Mouse (Mus musculus) brain, embryonic 18.5 days (tissue): ENCODE results near the gene Tnfaip3.

Experiments
- DNase-seq: peaks from one replicate; pipeline ENCODE4 v3.0.0-alpha.2; 2012; ENCODE audit warnings: low read depth, low spot score

Tnfaip3 gene

DNA sequence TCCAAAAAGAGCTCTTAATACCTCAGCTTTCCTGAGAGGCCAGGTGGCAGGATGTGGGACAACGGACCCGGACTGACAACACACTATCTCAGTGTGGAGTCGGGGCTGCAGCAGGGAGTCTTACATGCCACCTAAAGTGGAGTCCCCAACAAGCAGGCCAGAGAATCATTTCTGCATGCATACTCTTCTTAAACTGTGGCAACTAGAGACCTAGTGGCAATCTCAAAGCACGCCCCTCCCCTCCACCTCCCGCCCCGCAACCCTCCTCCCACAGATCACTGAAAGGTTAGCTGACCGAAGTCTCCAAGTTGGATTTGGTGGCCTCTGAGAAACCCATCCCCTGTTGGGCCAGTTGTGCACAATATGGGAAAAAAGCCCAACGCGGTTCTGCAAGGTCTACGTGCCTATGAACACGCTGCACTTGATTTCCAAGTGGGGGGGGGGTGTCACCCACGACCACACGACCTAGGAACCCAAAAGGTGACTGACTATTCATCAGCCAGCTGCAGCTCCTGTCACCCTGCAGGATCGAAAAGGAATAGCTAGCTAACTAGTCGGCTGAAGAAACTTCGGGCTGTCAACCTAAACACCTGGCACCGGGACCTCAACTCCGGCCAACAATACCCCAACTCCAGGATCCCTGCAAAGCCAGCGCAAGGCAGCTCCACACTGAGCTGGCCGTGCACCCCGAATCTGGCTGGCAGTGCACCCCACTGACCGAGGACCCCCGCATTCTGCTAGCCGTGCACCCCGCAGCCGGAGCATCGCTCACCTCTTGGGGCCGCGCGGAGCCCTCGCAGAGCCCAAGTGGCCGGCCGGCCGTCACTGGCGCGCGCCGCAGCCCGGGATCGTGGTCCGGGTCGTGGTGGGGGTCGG lies 838 bp downstream of the Tnfaip3 start:
- DNase-seq: no peak

DNA sequence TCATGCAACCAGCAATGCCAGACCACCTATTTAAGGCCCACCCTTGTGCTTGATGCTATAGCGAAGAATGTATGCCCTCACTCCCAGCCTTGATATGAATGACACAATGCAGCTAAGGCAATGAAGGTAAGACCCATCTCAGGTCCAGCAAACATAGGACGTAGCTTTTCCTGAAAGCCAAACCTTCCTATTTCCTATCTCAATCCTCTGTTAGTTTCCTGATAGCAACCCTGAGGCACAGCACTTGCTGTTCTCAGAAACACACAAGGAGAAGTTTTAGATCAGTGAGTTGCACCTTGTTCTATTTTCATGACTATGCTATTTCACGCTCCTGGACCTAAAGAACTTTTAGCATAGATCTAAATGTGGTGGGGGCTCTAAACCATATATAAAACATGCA lies 2.1 kb downstream of the Tnfaip3 start:
- DNase-seq: no peak

DNA sequence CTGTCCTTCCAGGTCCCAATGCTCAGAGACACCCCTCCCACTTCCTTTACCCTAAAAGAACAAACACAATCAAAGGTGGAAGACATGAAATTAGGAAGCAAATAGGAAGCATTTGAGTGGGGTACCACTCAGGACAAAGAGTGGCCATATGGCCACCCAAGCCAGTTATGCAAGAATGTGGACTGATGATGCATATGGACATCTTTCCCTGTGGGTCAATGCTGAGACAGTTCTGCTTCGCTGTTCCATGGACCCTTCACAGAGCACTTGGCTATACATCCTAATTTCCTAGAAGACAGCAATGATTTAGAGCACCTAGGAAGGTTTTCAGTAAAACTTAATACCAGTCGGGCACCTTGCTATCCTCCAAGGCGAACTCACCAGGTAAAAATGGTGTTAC lies 2.8 kb downstream of the Tnfaip3 start:
- DNase-seq: no peak

DNA sequence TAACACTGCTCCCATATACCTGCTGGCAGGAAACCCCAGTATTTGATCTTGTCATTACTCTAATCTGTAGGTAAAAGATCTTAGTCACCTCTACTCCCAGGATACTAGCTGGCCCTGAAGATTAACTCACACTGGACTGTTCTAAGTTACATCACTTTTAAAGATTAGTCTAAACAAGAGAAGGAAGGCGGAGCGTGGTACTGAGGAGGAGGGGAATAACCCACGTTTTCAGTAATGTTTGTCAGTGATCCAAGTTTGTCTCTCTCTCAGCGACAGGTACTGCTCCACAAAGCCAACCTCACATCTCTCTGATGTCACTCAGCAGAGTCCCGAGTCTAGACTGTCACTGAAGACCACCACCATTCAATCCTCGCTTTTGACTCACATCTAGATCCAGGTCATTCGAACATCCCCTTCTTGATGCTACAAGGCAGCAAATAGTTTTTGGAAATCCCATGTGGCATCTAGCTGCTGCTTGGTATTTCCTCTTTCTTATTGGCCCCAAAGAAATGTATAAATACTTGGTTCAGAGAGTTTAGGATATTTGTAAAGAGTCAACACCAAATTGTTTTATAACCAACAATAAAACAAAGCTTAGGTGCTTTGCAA lies 3.5 kb downstream of the Tnfaip3 start:
- DNase-seq: no peak

DNA sequence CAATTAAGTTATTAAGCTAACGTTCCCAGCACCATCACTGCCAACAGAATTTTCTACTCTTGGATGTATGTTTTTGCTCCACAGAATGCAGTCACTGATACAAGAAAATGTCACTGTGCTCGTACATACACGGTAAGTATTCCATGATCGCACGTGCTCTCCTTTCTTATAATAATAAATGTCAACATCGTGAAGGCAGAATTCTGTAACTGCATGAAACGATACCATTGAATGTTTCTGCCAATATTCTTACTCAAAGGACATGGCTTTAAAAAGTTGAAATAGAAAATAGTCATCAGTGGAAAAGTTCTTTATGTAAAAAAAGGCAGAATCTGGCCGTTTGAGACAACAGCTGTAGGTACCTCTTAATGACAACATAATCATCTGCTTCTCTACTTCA lies 5.0 kb downstream of the Tnfaip3 start:
- DNase-seq: no peak

DNA sequence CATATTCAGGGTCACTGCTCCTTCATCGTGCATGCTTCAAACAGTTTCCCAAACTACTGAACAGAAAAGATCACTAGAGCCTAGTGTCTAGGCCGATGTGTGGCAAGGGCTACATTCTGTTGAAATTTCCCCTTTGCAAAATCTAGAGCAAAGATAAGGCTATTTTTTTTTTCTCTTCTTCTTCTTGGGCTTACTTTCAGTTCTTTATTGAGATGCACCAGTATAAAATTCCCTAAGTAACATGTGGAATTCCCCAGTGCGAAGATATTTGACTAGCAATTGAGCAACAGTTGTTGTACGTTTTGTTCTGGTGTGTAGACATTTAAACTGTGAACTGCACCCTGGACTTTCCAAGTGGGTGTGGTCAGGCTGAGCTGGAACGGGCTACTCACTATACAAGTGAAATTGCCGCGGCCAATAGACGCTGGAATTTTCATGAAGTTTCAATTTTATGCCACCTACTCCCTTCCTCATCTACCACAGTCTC lies 6.2 kb downstream of the Tnfaip3 start:
- DNase-seq: no peak

DNA sequence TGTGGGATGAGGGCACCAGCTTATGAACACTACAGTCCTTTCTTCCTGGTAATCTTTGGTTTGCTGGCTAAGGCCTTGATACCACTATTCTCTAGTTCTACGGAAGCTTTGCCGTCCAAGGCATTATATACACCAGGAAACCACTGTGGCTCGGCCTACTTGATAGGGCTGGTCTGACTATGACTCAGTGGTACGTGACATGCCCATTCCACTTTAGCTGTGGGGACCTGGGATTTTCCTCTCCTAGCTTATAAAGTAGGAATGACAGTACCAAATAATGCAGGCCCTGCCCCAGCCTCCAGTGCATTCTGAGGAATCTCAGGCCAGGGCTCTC lies 6.9 kb downstream of the Tnfaip3 start:
- no peak for DNase-seq

DNA sequence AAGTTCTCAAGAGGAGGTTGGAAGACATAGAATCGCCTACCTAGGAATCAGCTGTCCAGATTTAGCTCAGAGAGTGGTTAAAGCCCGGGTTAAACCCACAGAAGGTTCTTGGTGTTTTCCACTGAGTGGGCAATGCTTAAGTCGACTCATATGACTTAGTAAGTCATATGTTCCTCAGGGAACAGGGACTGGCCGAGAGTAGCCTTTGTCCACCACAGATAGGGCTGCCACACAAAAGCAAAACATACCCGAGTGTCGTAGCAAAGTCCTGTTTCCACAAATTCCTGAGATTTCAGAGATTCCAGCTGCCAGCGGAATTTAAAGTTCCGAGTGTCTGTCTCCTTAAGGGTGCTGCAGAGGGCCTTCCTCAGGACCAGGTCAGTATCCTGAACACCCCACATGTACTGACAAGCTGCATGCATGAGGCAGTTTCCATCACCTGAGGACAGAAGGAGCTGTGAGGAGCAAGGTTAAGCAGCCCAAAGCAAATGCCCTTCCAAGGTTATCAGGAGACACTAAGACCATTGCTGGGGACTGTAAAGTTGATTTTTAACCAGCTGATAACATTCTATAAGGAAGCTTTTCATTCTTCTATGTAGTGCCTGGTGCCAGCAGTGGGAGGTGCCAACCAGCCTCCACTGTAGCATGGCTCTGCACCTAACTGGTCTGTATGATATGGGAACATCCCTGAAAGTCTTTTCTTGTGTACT lies 7.4 kb downstream of the Tnfaip3 start:
- DNase-seq: no peak

DNA sequence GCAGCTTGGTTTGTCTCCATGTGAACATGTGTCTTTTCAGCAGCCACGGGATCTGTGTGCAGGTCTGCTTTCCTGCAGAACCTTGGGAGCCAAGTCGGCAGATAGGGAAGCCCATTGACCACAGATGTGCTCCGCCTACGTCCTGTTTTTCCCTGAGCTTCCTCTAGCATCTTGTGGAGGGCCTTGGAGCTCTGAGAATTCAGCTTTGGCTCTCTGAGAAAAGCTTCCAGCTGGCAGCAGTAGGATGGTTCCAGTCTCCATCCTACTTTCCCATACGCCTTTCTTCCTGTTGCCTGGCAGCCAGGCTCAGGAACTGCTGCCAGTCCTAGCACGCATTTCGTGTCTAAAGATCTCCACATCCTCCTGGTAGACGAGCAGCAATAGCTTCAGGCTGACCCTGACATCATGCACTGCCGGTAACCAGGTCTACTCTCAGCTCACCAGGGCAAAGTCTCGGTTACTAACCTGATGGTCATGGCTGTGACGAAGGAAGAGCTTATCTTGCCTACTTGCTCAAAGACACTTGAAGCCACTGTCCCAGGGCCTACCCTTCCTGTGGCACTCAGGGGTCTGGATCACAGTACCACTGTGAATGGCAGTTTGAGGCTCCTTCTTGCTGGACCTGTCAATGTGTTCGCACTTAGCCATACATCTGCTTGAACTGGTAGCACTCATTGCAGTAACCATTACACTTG lies 13.2 kb downstream of the Tnfaip3 start:
- DNase-seq: no peak

DNA sequence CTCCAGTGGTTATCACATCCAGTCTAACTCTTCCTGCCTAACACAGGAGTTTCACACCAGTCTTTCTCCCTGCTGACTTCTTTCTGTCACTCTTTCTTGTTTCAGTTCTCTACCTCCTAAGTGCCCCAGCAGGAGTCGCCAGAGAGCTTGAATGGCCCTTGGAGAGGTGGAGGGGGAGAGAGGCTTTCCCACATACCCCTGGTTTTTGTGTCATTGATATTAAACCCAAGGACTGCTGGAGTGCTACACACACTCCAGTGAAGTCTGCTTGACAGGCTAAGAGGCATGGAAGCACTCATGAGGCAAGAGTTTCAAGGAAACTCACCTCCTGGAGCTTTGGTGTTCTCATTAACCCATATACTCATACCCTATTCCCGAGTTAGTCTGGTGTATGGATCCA lies 16.0 kb downstream of the Tnfaip3 start:
- DNase-seq: no peak

DNA sequence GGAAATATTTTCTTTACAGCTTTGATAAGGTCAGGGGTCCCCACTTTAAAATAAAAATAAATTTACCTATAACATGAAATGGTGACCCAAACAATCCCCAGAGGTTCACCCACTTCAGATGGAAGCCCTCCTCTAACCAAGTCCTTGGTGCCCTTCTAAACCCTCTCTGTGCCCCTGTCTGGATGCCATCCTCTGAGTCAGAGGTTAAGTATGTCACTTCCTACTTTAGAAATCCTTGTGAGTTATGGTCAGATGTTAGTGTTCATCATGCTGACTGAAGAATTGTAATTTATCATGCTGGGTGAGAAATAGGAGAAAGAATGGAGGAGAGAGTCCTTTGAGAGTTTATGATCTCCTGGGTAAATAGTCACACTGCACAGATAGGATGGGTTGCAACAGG lies 19.1 kb downstream of the Tnfaip3 start:
- DNase-seq: no peak

DNA sequence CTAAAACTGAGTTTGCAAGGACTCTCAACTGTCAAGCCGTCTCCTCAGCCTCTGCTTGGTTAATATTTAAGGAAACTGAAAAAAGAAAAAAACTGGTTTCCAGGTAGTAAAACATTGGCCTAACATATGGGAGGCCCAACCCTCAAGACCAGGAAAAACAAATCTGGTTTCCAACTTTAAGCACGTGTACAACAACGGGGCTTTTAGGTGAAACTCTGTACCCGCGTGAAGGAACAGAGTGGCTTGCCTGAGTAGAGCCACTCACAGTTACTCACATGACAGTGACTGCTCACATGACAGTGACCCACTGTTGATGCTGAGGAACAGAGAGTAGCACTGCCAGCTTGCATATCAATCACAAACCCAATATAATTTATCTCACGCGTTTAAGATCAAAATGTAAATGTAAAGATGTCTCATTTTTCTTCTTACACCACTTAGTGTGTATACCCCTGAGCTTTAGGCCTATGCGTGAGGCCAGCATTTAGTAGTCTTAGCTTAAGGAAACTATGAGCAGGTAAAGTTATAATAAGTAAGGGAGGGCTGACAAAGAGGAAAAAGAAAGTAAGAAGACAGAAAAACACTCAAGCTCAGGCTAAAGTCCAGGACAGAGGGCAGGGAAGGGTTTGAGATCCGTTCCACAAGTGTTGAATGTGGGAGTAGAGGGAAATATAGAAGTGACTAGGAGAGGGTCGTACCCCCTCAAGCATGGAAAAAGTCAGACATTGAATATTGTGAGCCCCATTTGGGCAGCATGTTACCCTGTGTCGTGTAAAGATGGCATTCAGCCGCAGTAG lies 19.8 kb downstream of the Tnfaip3 start:
- DNase-seq: no peak

DNA sequence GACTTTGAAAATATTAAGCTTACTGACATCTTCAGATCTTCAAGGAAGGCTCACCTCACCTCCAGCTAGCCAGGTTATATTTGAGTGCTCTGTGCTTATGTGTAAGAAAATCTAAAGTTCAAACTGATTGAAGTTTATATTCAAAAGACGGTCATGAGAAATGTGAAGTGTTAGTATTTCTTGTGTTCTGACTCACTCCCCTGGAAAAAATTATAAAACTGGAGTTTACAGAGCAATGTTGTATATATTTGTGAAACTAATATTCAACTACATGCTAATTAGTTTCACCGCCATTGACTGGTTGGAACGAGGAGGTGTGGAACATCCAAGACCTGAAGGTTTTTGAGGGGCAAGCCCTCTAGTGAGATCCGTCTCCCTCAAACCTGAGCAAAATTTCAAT lies 22.5 kb downstream of the Tnfaip3 start:
- no peak for DNase-seq

DNA sequence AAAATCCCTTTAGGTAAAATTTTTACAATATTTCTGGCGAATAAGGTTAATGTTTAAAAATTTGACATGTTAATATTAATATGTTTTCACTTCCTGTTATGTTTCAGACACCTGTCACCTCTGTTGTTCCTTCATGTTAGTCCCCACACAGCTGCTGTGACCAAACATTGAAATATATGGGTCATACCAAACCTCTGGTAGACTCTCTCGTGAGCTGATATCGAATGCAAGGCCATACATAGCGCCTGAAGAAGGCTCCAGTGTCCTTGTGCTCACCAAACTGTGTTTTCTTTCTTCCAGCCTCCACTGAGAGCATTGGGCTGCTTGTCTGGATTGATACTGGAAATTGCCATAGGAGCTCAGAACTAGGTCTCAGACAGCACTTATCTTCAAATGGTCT lies 24.4 kb downstream of the Tnfaip3 start:
- no peak for DNase-seq

DNA sequence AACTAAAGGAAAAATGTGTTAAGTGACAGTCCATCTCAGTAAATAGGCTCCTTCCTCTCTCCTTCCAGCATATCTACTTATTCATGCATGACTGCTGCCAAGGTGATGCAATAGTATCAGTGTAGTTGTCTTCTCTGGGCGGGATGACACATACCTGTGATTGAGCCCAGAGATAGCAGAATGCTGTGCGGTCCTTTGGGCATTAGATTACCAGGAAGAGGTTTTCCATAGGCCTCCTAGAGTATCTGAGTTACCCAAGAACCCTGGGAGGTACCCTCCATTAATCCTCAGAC lies 27.6 kb downstream of the Tnfaip3 start:
- no peak for DNase-seq

DNA sequence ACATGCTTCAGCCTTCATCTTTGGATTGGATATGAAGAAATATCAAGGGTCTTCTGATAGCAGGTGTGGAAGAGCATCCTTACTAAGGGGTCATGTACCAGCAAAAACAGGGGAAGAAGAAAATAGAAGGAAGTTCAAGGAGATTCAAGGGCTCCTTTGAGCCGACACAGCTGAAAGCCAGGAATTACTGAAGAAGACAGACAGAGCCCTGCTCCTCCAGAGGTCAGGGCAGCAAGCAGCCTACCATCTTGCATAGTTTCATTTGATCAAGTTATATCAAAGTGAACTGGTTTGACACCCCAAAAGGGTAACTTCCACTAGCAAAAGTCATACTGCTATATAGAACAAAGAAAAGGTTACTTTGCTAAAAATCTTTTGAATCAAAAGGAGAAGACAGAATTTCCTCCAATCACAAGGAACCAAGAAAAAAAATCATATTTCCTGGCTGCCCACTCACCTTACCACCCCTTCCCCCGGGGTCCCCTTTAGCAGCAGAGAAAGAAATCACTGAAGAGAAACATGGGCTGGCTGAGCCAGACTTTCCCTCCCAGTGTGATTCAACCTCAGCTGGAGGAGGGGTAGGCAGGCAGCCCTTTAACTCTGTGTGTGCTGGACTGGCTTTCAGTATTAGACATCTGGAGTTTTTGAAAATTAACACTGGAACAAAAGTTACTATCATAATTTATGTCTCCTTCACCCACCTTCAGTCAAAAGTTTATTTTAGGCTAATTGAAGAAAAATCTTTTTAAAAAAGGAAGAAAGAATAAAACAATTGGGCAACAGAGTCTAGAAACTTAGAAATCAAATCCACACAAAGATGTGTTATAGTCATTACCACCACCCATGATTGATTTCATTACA lies 28.2 kb downstream of the Tnfaip3 start:
- no peak for DNase-seq

DNA sequence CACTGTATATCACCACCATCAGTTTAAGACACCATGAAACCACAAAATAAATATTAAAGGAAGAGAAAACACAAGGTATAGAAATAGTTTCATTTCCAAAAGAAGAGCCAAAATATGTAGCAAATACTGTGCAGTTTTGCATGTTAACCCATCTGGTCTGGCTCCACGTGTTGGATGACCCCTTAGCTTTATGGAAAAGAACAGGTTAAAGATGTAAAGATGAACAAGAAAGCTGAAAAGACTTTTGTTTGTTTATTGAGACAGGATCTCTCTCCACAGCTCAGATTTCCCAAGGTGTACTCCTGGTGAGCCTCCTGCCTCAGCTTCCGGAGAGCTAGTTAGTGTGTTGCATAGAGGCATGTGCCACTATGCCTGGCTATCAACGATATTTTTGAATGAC lies 29.9 kb downstream of the Tnfaip3 start:
- no peak for DNase-seq

DNA sequence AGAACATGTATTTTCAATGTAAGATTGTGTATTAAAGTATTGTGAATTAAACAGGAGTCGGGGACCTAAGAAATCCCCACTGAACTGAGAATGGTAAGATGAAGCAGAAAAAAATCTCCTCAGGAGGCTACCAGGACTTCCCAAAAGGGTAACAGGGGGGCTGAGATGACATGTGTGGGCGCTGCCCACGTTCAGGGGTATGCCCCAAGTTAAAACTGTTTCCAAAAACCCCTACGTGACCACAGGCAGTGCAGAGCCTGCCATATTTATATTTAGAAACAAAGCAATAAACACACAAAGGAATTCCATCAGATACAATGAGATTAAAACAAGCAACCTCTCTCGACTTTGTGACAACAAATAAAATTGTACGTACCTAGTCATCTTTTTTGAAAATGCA lies 31.9 kb downstream of the Tnfaip3 start:
- DNase-seq: no peak

DNA sequence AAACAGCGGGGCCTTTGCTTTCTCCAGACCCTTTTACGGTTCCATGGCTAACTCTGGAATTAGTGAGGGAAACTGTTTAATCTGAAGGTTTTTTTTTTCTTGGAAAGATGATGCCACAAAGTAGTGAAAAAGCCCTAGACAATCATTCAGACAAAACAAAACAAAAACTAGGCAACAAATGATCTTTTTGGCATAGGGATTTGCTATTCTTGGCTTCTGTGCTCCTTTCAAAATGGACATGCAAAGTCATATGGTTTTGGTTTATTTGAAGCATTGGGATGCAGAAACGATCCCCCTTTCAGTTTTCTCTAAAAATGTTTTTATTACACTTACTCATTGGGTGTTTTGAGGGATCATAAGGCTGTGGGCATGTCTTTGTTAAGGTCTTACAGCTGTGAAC lies 41.0 kb downstream of the Tnfaip3 start:
- DNase-seq: no peak

DNA sequence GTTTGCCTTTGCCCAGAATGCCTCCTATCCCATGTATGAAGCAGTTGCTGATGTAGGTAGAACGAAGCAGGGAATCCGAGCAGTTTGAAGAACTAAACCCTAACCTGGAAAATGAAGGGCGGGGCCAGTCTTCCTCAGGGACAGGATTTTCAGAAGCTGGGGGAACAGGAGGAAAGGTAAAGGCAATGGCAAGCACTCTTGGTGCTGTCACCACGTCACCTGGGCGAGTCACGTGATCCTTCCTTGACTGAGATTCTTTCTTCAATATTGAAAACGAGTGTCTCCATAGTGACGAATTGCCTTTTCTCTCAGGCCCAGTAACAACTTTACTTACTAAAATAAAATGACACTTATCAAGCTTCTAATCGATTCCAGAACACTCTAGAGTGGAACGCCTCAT lies 48.6 kb downstream of the Tnfaip3 start:
- DNase-seq: no peak

DNA sequence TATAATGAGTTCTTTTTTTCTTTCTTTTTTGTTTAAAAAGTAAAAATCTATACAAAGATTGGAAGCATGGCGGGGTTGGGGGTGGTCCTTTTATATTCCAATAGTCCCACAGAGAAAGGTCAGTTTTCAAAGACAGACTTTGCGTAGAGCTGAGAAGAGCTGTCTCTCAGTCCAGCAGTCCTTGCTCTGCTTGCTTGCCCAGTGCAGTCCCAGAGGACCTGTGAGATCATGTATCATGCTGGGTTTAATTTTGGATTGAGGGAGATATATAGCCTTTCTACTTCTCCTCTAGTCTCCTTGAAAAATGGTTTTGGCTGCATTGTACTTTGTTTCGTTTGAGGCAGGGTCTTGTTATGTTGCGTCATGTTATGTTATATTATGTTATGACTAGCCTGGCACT lies 49.9 kb downstream of the Tnfaip3 start:
- no peak for DNase-seq
